Mouse (Mus musculus) thymus, postnatal 25 days (tissue): ENCODE results near the gene Myof.
A peak's percentile ranks its signal among the peaks of the same experiment; 100 is the strongest.

ENCODE experiments used
- DNase-seq: peaks from one replicate; pipeline ENCODE4 v3.0.0; 2022

The Myof gene

DNA sequence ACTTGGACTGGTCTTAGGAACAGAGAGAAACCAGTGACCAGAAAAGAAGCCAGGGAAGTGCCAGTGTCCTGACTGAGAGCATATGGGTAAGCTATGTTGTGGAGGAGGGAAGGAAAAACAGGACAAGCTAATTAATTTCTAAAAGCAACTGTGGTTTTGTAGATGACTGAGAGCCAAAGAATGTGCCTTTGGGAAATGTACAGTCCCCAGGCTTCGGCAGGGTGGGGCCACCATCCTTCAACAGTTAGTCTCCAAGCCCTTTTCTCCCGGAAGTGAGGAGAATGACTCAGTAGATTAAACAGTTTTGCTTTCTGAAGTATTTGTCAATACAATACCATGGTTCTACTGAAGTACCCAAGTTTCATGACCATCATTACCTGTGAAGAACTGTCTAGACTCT lies 5.1 kb downstream of the Myof start:
- DNase-seq, result no peak

DNA sequence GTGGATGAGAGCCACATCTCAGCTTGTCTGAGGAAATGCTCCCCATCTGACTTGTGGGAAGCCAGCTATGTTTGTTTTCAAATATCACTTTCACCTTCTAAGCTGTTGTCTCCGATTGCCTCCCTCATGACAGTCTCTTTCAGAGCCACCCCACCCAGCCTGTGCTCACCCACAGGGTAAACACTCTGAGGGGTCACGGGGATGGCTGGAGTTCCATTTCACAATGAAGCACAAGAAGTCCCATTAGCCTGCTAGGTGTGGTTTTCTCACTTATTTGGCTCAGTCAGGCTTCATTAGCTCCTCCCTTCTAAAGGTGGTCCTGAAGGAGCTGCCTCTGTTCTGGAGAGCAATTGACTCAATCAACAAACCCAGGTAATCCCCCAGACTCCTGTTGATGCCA lies 7.6 kb downstream of the Myof start:
- no peak for DNase-seq

DNA sequence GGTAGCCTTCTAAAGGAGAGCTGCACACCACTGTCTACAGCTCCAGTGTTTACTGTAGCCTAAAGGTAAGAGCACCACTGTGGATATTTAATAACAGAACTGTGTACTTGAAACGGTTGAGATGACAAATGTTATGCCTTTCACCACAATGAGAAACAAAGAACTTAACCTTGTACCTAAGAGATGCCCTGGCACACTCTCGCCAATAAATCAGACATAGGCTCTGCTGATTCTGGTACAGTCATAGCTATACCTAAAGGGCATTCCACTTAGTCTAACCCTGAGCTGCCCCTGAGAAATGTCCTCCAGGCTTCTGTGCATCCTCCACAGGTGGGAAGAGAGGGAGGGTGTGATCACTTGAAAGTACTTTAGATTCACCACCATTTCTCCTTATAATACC lies 8.7 kb downstream of the Myof start:
- DNase-seq, result no peak

DNA sequence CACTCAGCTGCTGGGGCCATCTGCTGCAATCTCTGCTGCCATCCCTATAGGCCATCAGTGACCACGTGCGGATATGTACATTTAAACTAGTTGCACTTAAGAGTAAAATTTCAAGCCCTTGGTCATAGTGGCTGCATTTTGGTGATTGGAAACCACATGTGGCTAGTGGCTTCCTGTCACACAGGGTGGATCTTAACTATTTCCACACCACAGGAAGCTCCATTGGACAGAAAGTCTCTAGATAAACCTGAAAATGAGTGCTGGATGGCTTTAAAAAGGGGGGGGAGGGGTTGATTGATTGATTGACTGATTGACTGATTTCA lies 9.7 kb downstream of the Myof start:
- no peak for DNase-seq

DNA sequence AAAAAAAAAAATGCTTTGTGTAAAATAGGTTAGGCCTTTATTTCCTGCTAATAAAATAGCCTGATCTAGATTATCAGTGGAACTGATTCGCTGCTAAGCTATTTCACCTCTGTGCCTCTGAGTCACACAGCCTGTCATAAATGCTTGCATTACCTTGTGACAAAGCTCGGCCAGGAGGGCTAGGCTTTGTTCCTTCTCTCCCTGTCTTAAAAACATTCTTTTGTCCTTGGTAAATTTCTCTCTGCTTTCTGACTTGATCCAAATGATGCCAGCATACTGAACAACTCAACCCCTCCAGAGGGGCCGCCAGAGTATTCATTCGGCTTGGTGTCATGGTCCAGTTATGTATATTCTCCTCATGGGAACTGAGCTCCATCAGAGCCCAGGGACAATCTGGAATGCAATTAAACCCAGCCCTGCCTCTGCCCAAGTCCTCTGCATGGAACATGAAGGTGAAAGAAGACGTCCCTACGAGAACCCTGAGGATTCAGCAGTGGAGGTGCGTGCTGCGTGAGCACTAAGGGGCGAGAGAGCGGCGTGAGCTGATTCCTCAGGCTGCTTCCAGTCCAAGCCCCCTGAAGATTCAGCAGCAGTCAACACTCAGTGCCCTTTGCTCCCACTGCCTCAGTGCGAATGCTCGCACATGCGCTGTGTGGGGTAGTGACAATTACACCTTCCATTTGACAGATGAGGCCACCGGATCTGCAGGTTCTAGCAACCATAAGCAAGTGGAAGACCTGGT lies 10.2 kb downstream of the Myof start:
- DNase-seq, result no peak

DNA sequence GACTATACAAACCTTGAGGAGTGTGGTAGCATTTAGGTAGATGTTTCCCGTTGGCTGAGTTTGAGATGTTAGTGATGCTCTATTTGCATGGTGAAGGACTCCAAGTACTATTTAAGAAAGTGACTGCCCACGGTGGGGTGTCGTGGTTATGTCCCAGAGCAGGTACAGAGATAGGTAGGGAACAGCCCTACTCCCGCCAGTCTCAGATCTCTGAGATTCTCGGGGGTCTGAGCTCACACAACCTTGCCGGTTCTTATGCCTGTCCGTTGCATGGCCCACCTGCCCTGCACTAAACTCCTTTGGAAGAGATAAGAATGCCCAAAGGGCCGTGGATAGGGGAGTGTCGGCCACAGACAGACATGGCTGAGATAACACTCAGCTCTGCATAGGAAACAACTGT lies 12.2 kb downstream of the Myof start:
- no peak for DNase-seq

DNA sequence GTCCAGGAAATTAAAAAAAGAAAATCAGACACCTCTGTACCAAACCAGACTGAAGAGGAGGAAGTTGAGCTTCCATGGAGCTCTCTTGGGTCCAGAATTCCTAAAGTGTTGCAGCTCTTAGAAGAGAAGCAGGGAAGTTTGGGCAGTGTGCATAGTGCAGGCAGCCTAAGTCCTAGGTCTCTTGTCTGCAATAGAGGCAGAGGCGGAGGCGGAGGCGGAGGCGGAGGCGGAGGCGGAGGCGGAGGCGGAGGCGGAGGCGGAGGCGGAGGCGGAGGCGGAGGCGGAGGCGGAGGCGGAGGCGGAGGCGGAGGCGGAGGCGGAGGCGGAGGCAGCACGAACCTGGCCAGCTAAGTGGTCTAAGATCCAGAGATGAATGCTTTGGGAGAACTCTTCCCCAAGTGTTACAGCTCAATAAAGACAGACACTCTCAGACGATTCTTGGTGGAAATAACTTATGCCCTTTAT lies 12.7 kb downstream of the Myof start:
- peak; percentile 54 for DNase-seq

DNA sequence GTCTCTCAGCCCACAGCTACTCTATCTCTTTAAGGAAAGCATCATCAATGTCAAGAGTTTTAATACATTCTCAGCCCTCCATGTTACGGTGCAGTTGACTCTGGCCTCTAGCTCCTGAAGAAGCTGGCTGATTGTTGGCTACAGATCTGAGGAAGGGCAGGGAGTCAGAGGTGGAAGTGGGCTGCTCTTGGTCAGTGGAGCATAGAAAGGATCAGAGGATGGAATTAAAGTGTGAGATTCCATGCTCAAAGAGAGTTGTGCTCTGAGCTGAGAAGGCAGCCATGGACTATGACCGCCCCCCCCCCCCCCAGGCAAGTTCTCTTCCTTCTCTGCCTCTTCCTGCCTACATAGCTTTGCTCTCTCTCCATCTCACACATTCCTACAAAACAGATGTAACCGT lies 13.5 kb downstream of the Myof start:
- no peak for DNase-seq

DNA sequence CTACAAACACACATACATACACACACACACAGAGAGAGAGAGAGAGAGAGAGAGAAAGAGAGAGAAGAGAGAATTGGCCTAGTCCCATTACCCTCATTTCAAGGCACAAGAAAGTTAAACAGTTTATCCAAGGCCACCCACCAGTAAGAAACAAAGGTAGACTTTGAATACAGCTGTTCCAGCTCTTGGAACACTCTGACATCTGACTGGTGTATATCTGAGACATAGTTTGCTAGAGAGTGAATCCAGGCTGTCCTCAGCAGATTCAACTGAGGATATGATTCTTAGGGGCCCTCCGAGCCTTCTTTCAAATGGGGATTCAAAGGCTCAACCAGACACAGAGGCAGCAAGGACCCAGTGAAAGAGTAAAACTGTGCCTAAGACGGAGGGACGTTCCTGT lies 14.1 kb downstream of the Myof start:
- DNase-seq, result no peak

DNA sequence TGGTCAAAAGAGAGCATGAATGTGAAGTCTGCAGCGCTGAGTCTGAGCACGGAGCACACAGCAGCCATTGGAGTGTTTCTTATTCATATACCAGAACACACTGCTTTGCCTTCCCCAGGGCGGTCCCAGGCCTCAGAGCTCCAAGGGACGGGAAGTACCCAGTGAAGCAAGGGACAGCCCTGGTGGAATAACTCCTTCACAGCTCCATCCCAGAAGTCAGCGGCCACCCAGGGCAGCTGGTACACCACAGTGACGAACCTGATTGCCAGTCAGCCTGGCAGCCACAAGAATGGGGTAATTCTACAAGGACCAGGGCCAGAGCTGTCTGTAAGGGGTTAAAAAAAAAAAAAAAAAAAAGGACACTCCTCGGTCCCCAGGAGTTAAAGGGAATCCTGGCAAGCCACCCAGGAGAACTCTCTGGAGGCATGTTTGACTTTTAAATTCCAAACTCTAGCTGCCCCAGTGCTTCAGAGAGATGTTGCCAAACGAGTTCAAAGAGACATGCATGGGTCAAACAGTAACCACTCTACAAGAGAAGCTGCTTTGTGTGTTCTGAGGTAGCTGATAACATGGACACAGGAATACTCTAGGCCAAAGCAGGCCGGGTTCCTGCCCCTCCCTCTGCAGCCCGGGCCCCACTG lies 15.4 kb downstream of the Myof start:
- DNase-seq, result no peak

DNA sequence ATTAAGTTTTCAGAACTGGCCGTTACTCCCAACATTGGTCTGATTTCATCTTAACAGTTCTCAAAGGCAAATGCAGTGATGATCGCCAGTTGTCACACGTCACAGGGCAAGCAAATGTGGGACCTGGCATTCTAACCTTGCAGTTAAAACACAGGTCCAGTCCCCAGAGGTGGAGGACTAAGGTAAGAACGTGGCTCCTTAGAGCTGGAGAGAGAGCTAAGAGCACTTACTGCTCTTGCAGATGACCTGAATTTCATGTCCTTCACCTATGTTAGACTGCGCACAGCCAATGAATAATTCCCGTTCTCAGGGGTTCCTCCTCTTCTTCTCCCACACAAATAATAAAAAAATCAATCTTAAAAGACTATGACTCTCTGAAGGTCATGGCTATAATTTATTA lies 16.0 kb downstream of the Myof start:
- no peak for DNase-seq

DNA sequence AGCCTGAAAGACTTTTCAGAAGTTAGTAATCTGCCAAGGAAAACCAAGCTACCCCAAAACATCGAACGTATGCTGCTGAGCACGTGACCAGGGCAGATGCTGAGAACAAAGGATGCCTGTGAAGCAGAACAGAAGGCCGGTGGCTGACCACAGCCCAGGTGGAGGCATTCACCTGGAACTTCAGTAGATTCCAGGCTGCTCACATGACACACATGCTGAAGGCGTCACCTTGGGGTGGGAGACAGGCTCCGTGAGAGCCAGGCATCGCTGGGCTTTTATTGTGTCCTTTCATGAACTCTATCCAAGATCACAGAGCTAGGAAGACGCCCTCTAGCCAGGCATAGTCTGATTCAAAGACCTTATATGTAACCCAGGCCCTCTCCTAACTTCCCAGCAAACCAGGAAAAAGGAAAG lies 17.2 kb downstream of the Myof start:
- peak; percentile 9 for DNase-seq

DNA sequence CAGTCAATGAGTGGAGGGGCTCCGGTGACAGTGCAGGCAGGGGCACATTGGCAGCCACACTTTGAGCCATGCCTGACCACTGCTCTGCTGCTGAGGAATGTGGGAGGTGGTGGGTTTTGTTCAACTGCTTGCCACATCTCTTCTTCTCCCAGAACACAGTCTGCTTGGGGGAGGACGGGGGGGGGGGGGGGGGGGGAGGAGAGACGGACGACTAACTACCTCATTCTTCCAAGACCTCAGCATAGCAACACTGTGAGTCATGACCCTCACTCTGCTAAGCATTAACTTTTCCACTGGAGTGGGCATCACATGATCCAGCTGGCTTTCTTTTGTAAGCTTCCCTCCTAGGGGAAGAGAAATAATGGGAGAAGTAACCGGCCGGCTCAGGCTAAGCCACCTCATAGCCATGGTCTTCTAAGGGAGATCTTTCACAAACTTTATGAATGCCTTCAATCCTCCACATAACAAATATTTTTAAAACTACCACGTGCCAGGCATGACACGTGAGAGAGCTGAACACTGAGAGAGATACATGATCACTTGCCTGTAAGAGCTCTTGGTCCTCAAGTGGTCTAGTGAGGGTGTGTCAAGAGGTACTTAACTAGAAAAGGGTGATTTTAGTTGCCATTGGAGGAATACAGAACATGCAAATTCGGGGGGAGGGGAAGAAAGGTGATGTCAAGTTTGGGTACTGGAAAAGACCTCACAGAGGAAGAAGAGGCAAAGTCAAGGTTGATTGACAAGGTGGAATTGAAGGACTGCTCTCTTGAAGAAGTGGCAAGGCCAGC lies 17.9 kb downstream of the Myof start:
- no peak for DNase-seq

DNA sequence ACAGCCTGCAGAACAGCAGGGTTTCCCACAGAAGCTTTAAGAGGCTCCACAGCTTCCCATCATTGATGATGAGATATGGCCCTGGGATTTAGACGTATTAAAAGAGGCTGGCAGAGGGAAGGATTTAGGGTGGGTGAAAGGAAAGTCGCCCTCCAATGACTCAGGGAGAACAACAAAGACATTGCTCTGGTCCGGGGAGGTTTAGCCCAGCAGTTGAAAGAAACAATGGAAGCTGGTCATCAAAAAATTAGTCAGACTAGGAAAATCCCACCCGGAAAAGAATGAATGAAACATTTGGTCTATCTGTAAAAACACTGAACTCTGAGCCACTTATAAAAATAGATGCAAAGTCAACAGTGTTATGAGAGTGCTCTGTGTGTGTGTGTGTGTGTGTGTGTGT lies 19.8 kb downstream of the Myof start:
- DNase-seq, result no peak

DNA sequence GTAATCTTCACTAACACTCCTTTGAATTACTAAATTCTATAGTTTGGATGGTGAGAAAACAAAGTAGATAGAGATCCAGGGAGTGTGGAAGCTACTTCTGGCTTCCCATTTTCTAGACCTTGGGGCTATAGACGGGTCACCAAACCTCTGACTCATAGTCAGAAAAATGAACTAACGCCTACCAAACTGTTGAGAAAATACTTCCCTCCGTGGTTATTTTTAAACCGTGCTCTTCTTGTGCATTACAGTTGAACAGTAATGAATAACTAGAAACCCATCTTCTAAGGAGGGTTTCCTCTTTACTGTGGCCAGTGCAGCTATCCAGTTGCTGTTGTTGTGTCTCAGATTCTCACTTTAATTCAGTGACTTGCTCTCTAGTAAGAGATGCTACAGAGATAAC lies 20.7 kb downstream of the Myof start:
- DNase-seq, result no peak

DNA sequence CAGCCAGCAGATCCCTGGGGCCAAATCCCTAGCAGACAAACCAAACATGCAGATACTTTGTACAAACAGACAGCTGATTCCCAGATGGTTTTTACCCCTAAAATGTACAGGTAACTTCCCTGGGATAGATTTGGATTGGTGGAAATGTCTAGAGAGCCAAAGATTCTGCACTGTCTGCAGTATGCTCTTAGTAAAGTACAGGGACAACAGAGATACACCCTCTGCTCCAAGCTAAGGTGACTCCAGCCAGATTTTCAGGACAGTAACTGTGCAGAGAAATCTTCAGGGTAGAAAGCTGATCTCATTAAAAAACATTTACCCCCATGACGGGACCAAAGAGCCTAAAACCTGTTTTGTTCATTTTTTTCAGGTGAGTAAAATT lies 27.5 kb downstream of the Myof start:
- no peak for DNase-seq

DNA sequence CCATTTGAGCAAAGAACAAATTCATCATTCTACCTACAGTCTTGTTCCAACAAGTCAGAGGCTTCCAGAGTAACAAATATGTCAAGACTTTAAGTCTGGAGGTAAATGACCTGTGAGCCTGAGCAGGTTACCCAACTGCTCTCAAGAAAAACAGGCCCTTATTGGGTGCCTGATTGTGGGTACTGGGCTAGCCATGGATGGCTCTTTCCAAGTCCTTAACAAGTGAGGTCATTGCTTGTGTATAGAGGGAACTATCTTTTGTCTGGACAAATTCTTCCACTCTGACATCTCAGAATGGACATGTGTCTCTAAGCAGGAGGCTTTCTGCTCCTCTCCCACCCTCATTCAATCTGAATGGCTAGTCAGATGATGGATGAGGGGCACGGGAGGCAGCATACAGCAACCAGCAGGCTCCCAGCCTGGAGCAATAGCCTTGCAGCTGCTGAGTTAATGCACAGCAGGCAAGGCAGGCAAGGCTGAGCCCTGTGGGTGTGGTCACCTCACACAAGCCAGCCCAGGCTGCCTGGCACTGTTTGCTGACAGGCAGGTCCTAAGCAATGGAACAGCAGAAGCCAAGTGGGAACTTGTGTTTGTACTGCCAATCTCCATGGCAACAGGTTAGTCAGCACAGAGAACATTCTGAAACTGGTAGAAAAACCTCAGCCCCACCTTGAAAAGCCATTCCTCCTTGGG lies 28.1 kb downstream of the Myof start:
- no peak for DNase-seq

DNA sequence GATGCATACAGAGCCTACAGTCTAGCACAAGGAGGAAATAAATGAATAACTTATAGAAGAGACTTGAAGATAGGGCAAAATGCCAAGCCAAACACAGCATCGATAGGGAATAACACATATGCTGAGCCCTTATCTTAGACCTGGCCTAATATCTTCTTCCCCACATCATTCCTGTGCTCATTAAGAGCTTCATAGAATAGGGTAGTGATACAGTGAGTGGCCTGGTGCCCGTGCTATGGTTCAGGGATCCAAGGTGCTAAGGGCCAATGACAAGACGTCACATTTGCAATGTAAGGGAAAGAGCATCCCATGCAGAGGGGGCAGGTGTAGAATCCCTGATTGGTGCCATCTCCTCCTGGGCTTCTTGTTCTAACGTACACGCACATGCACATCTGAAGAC lies 28.9 kb downstream of the Myof start:
- DNase-seq, result no peak

DNA sequence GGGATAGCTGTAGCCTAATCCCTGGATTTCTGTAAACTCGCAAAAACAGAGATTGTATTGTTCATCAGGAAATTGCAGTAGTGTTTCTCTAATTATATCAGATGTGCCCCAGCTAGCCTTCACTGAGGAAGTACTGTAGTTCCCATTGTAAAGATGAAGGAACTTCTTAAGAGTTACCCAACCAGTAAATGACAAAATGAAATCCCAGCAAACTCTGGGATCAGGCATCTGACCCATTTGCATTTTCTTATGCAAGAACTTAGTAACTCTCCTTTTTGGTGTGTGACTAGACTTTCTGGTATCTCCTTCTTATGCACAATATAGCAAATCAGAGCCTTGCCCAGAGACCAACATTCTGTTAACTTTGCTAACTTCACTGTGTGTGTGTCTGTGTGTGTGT lies 32.0 kb downstream of the Myof start:
- no peak for DNase-seq

DNA sequence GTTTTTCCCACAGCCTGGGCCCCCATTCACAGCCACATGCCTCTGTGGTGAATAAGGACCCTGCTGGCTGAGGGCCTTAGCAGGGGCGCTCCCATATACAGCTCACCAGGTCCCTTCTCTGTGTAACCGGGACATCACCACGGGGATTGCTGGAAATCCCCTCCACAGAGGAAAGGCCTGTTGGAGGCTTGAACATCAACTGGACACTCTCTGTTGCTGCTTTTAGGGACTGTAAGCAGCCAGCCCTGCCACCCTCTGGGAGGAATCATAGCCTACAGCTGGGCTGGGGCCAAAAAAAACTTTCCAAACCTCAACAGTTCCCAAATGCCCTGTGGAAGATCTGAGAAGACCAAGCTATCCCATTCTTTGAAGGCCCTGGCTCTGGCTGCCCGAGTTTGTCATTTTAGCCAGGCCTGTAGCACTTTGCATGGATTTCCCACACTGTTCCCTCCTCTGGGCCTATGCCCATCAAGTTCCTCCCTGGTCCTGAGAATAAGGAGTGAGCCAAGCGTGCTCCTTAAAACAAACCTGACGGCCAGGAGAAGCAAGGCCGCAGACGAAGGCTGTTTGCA lies 38.5 kb downstream of the Myof start:
- DNase-seq, result no peak

DNA sequence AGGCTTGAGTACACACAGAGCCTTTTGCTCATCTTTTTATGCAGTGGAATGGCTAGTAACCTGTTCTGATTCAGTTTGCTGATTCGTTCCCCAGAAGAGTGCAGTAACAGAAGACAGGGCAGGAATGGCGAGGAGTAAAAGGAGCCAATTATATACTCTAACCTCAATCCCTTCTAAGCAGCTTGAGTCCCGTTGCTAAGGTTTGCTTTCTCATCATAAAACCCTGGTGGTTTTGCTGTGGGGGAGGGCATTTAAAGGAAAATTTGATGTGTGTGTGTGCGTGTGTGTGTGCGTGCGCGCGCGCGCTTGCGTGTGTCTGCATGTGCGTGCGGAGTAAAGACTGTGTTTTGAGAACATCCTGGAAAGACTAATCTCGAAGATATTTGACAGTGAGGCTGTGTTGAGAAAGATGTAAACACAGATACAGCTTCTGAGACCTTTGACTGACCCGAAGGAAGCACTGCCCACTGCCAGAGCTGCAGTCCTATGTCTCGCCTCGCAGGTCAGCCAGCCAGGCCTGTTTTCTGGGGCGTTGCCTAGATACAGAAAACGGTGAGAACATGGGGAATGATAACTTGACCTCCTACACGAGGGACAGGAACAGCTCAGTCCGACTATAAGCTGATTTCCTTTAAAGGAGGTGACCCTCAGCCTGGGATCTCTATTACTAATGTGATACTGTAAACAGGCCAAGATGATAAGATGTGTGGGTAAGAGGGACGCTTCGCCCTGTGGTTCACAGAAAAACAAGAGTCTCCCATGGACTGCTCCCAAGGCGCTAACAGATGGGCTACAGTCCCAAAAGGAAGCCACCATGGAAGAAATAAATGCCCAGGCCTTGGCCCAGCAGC lies 39.5 kb downstream of the Myof start:
- no peak for DNase-seq

DNA sequence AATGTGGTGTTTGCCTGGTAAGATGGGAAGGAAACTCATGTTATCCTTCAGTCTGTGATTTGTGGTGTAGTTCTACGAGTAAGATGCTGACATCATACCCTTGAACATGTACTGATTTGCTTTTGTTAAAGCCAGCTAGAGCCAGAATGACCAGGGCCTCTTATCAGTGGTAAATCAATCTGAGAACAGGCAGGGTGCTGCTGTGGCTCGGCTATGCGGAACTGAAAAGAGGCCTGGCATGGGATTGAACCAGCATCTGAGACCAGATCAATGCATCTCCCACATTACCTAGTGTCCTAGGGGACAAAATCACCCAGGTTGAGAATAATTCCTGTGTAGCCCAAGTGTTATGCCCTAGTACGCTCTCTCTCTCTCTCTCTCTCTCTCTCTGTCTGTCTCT lies 40.6 kb downstream of the Myof start:
- DNase-seq, result no peak
